Mouse (Mus musculus) thymus, adult 2 months (tissue): ENCODE data around the gene Gm3182. TPM values are rescaled to one million over a fixed set of nuclear protein-coding genes. Genes with fewer than 3 reads are reported as not detected.
"Not testable (repeated sequence)": the region's sequence is repeated elsewhere in the genome, so short reads cannot be mapped to it uniquely, and the experiment has no call there.

Experiments used
- DNase-seq: peaks from one replicate; pipeline ENCODE4 v3.0.0; 2021
- H3K27ac ChIP-seq: fragments of 200-500 bp; 2 replicates; pipeline ENCODE4 v1.5.1; 2012; ENCODE audit warnings: low read length, control low read depth; ENCODE audit not compliant: control insufficient read depth, insufficient read depth
- H3K27me3 ChIP-seq: fragments of 200-500 bp; 2 replicates; pipeline ENCODE4 v1.6.1; 2012; ENCODE audit warnings: mild to moderate bottlenecking, low read length, moderate library complexity, mixed read lengths; ENCODE audit not compliant: control insufficient read depth, insufficient read depth
- H3K36me3 ChIP-seq: fragments of 200-500 bp; 2 replicates; pipeline ENCODE4 v1.6.1; 2012; ENCODE audit warnings: mild to moderate bottlenecking, low read length, moderate library complexity; ENCODE audit not compliant: control insufficient read depth, insufficient read depth
- H3K4me1 ChIP-seq: fragments of 200-500 bp; replicated peaks from 2 replicates; pipeline ENCODE4 v1.6.1; 2012; ENCODE audit warnings: low read length; ENCODE audit not compliant: control insufficient read depth, insufficient read depth
- H3K4me3 ChIP-seq: fragments of 200-500 bp; 2 replicates; pipeline ENCODE4 v1.5.1; 2012; ENCODE audit warnings: mild to moderate bottlenecking, low read length, control low read depth, moderate library complexity; ENCODE audit not compliant: control insufficient read depth, insufficient read depth
- WGBS: fragments of 180-500 bp; shearing (Covaris S2); methylation state at CpG from one replicate; pipeline ENCODE4 v1.1.7; 2018; 5-methylcytosine and 5-hydroxymethylcytosine counted together
- polyA plus RNA-seq: library from polyadenylated mRNA; depleted of rRNA; stranded (reverse); fragments of >200 nt; gene quantifications from 2 replicates; pipeline ENCODE4 v1.2.3, GENCODE M21; 2012; rRNA removed

The Gm3182 gene
- polyA plus RNA-seq = not detected in 2 replicates

GRCm38 (mm10) chr14:4481445-4481844 is at the start of gene Gm3182:
Gene Gm3182 (plus strand): TSS chr14:4481745.
- H3K27ac ChIP-seq, DNase-seq, H3K36me3 ChIP-seq, H3K27me3 ChIP-seq, H3K4me3 ChIP-seq, H3K4me1 ChIP-seq: not testable (repeated sequence)
- WGBS = 95% methylated on average over 1 of the region's 2 CpGs

GRCm38 (mm10) chr14:4499425-4499824 is 17.9 kb downstream of the Gm3182 start:
- 10% methylated on average over 18 of the region's 25 CpGs for WGBS

More at GRCm38 (mm10) chr14:4499425-4499824, 17.9 kb downstream of the Gm3182 start:
- not testable (repeated sequence) for H3K27me3 ChIP-seq, H3K4me1 ChIP-seq, H3K27ac ChIP-seq, DNase-seq, H3K36me3 ChIP-seq, H3K4me3 ChIP-seq

Other genes starting within 250 kb of the Gm3182 start
- not detected in 2 replicates for gene Gm3138, start 232.1 kb upstream of the Gm3182 start, polyA plus RNA-seq
- gene Gm3149, start 164.5 kb upstream of the Gm3182 start, polyA plus RNA-seq = not detected in 2 replicates
- 0.11 TPM in 1 of 2 replicates, not detected in the other for gene 2610042L04Rik, start 147.0 kb upstream of the Gm3182 start, polyA plus RNA-seq
- not detected in 2 replicates for gene Gm3159, start 84.2 kb upstream of the Gm3182 start, polyA plus RNA-seq
- gene Gm3164, start 66.3 kb upstream of the Gm3182 start, polyA plus RNA-seq = 0.05 TPM in 1 of 2 replicates, not detected in the other
- not detected in 2 replicates for gene Gm3173, start 50.8 kb upstream of the Gm3182 start, polyA plus RNA-seq
- gene Gm3047, start 73.7 kb downstream of the Gm3182 start, polyA plus RNA-seq = not detected in 2 replicates
- gene Gm8159, start 150.6 kb downstream of the Gm3182 start, polyA plus RNA-seq = not detected in 2 replicates
- gene Gm3239, start 182.4 kb downstream of the Gm3182 start, polyA plus RNA-seq = not detected in 2 replicates
- gene Gm7876, start 227.5 kb downstream of the Gm3182 start, polyA plus RNA-seq = not detected in 2 replicates
- gene Gm3252, start 245.0 kb downstream of the Gm3182 start, polyA plus RNA-seq = 0.07 TPM in 1 of 2 replicates, not detected in the other